Mouse (Mus musculus) heart, adult 2 months (tissue): Measurements from ENCODE around the gene Topbp1.

Experiments used
- CTCF ChIP-seq: fragments of 200-600 bp; IDR thresholded peaks from 2 replicates; pipeline ENCODE4 v1.8.1; 2022; ENCODE audit warnings: antibody characterized with exemption, mild to moderate bottlenecking, moderate library complexity
- EP300 ChIP-seq: fragments of 200-500 bp; IDR thresholded peaks from 2 replicates; pipeline ENCODE4 v1.6.1; 2011; ENCODE audit warnings: low read depth, low read length, control low read depth; ENCODE audit not compliant: insufficient read depth
- POLR2A ChIP-seq: fragments of 200-500 bp; IDR thresholded peaks from 2 replicates; pipeline ENCODE4 v1.6.1; 2011; ENCODE audit warnings: mild to moderate bottlenecking, low read depth, low read length, control low read depth; ENCODE audit not compliant: insufficient read depth

- TF ChIP-seq CTCF (no peak), POLR2A (no peak), EP300 (no peak)
These were observed 67.4 kb downstream of the Topbp1 start for GRCm38 (mm10) chr9:103372271-103373010.
